Mouse (Mus musculus) lung, embryonic 14.5 days (tissue): ENCODE results near the gene Fam186a. TPM values are rescaled to one million over a fixed set of nuclear protein-coding genes. Genes with fewer than 3 reads are reported as not detected.

Experiments
- ATAC-seq: fragments of 200-750 bp; cut with Nextera tagmentation; 2 replicates; pipeline ENCODE4 v1.8.0; 2017; ENCODE audit warnings: mild to moderate bottlenecking, moderate TSS enrichment, moderate library complexity; ENCODE audit not compliant: insufficient read depth
- DNase-seq: peaks from one replicate; pipeline ENCODE4 v3.0.0-alpha.2; 2015
- H3K27ac ChIP-seq: fragments of 300-500 bp; sonication (generic); 2 replicates; pipeline ENCODE4 v1.5.1; 2014; ENCODE audit warnings: low read depth, mild to moderate bottlenecking, moderate library complexity
- H3K27me3 ChIP-seq: fragments of 300-500 bp; sonication (generic); 2 replicates; pipeline ENCODE4 v1.6.1; 2014; ENCODE audit warnings: low read length, control low read depth; ENCODE audit not compliant: insufficient read depth
- H3K36me3 ChIP-seq: fragments of 300-500 bp; sonication (generic); 2 replicates; pipeline ENCODE4 v1.6.1; 2014; ENCODE audit warnings: control low read depth; ENCODE audit not compliant: insufficient read depth
- H3K4me1 ChIP-seq: fragments of 300-500 bp; sonication (generic); 2 replicates; pipeline ENCODE4 v1.6.1; 2014; ENCODE audit warnings: antibody characterized with exemption, control low read depth; ENCODE audit not compliant: insufficient read depth
- H3K4me2 ChIP-seq: fragments of 300-500 bp; sonication (generic); 2 replicates; pipeline ENCODE4 v1.6.1; 2014; ENCODE audit warnings: mild to moderate bottlenecking
- H3K4me3 ChIP-seq: fragments of 300-500 bp; sonication (generic); 2 replicates; pipeline ENCODE4 v1.5.1; 2014; ENCODE audit warnings: low read depth, low read length
- H3K9ac ChIP-seq: fragments of 300-500 bp; sonication (generic); 2 replicates; pipeline ENCODE4 v1.6.1; 2014
- H3K9me3 ChIP-seq: fragments of 300-500 bp; sonication (generic); 2 replicates; pipeline ENCODE4 v1.6.1; 2016; ENCODE audit warnings: low read depth, low read length, control low read depth
- CTCF ChIP-seq: IDR thresholded peaks from 2 replicates; pipeline ENCODE4 v1.5.1; 2016; ENCODE audit warnings: antibody characterized with exemption, low read depth
- WGBS: fragments of 180-500 bp; shearing (Covaris S2); extraction: QIAGEN DNeasy Blood & Tissue Kit; methylation state at CpG from one replicate; pipeline ENCODE4 v1.1.7; 2014; 5-methylcytosine and 5-hydroxymethylcytosine counted together
- polyA plus RNA-seq: library from polyadenylated mRNA; unstranded; fragments of >200 nt; fragmentation: Nextera tagmentation; extraction: Ambion mirVana; gene quantifications from 2 replicates; pipeline ENCODE4 v1.2.1, GENCODE M21; 2014

The Fam186a gene
- 0.04 TPM in 1 of 2 replicates, not detected in the other for polyA plus RNA-seq

DNA sequence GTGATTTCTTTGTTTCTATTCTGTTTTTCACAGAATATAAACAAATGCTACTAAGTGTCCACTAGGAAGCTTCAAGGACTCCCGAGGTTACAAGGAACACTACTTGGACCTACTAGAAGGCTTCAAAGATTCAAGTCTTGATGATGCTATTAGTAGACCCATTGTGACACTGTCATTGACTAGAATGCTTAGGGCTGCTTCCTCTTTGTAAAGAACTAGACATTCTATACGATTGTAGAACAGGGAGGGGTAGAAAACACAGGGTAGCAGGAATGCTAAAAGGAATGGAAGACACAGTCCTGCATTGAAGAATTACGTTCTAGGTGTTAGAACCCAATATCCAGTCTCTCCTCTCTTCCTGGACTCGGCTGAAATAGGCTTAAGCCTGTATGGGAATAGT is at the start of gene Fam186a:
Gene Fam186a, minus strand, starts transcription at position 101 of the 400 bp plus-strand sequence.
- Histone ChIP-seq H3K9ac (no peak within 1 kb of the TSS), H3K4me2 (no peak within 1 kb of the TSS), H3K4me1 (no peaks in the 10 kb centered on the region), H3K4me3 (no peak within 1 kb of the TSS), H3K9me3 (no peaks in the 10 kb centered on the region), H3K36me3 (no peaks in the 10 kb centered on the region), H3K27ac (no peak within 1 kb of the TSS), H3K27me3 (no peaks in the 10 kb centered on the region)
- WGBS: 79% methylated on average over 4 of the region's 4 CpGs
- ATAC-seq (no peak), DNase-seq (no peak)
- no peak for TF ChIP-seq CTCF

DNA sequence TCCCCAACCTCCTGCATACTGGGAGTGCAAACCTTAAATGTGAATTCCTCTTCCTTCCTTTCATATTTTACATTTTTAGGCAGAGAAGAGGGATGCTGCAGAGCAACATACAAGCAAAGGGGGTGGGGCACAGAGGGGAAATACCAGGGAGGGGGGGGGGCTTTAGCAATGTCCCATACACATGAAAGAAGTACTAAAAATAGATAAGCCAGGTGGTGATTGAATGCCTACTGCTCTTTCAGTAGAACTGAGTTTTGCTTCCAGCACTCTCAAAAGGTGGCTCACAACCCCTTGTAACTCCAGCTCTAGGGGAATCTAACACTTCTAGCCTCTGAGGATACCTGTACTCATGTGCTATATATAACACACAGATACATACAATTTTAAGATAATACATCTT is 39.3 kb upstream of the Fam186a start:
- no peaks in the 10 kb centered on the region for H3K4me1 ChIP-seq
- H3K9ac ChIP-seq: no peak overlapping the region
- H3K9me3 ChIP-seq: no peaks in the 10 kb centered on the region
- no peak for DNase-seq
- H3K4me2 ChIP-seq: no peak overlapping the region
- no peak overlapping the region for H3K27ac ChIP-seq
- H3K4me3 ChIP-seq: no peak overlapping the region
- ATAC-seq: no peak
- H3K27me3 ChIP-seq: no peaks in the 10 kb centered on the region
- H3K36me3 ChIP-seq: peaks cover 88% of the 10 kb centered on the region
- TF ChIP-seq CTCF: no peak

DNA sequence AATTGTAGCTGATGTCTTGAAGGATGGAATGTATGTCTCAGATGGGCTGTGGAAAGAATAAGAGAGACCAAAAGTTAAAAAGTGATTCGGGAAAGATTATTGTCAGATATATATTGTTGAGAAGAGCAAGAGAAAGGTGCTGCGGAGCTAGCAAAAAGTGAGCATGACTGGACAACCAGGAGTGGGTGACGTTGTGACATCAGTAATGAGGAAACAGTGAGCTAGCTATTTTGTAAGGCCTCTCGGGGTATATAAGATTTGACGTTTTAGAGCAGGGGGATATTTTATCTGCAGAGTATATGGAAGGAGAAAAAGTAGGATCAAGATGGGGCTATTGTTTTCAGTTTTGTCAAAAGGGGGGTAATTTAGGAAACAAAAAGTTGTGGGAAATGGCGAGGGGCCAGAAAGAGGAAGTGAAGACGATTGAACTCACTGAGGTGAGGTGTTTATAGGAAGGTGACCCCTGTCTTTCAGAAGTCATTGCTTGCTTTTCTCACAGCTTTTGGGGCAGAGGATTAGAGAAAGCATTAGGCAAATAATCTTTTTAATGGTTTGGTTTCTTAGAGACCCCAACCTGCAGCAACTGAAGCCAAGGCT is 37.9 kb upstream of the Fam186a start:
- peaks cover 85% of the 10 kb centered on the region for H3K36me3 ChIP-seq

DNA sequence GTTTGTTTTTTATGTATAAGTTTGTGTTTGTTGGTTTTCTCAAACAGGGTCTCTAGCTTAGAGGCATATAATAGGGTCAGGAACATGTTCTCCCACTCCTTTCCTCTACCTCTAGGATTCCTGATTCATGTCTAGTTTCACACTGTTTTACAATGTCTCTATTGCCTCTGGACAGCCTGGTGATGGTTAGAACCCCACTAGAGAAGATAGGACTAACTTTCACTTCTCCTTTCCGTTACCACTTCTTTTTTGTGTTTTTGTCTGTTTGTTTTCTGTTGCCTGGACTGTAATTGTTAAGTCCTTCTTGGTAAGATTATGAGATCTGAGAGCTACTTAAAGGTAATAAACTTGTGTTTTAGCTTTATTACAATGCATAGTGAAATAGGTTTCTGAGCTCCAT is 32.5 kb upstream of the Fam186a start:
- Histone ChIP-seq H3K27me3 (no peaks in the 10 kb centered on the region), H3K4me1 (no peaks in the 10 kb centered on the region), H3K27ac (no peak overlapping the region), H3K9me3 (no peaks in the 10 kb centered on the region), H3K4me2 (no peak overlapping the region), H3K9ac (no peak overlapping the region), H3K36me3 (peaks cover 78% of the 10 kb centered on the region), H3K4me3 (no peak overlapping the region)
- 85% methylated on average over 1 of the region's 1 CpGs for WGBS
- TF ChIP-seq CTCF: no peak
- ATAC-seq (no peak), DNase-seq (no peak)

More for the DNA sequence above, 37.9 kb upstream of the Fam186a start:
- H3K27me3 ChIP-seq: no peaks in the 10 kb centered on the region
- WGBS: 79% methylated on average over 7 of the region's 7 CpGs
- no peak overlapping the region for H3K9ac ChIP-seq
- no peak overlapping the region for H3K4me2 ChIP-seq
- DNase-seq (no peak), ATAC-seq (no peak)
- no peak for TF ChIP-seq CTCF
- H3K27ac ChIP-seq: no peak overlapping the region
- no peaks in the 10 kb centered on the region for H3K9me3 ChIP-seq
- H3K4me3 ChIP-seq: no peak overlapping the region
- H3K4me1 ChIP-seq: no peaks in the 10 kb centered on the region

DNA sequence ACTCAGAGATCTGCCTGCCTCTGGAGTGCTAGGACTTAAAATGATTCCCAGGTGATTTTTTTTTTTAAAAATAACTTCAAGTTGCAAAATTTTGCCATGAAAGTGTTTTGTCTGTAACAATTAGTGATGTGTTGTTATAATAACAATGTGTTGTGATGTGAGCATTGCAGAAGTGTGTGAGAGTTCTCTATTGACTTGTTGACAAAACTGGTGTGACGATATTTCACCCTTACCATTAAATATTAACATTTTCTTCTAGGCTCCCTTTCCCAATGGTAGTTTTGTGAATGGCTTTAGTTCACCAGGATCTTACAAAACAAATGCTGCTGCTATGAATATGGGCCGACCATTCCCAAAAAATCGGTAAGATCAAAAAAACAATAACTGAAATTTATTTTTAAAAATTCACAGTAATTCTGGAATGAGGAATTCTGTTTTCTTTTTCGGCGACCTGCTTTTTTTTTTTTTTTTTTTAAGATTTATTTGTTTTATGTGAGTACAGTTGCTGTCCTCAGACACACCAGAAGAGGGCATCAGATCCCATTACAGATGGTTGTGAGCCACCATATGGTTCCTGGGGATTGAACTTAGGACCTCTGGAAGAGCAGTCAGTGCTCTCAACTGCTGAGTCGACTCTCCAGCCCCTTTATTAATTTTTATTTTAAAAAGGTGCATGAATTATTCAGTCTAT is 30.4 kb upstream of the Fam186a start:
- no peak for TF ChIP-seq CTCF
- Histone ChIP-seq H3K27ac (no peak overlapping the region), H3K4me2 (no peak overlapping the region), H3K9me3 (no peaks in the 10 kb centered on the region), H3K9ac (no peak overlapping the region), H3K27me3 (no peaks in the 10 kb centered on the region), H3K4me3 (no peak overlapping the region), H3K36me3 (peaks cover 74% of the 10 kb centered on the region), H3K4me1 (no peaks in the 10 kb centered on the region)
- ATAC-seq (no peak), DNase-seq (no peak)
- 86% methylated on average over 6 of the region's 6 CpGs for WGBS

DNA sequence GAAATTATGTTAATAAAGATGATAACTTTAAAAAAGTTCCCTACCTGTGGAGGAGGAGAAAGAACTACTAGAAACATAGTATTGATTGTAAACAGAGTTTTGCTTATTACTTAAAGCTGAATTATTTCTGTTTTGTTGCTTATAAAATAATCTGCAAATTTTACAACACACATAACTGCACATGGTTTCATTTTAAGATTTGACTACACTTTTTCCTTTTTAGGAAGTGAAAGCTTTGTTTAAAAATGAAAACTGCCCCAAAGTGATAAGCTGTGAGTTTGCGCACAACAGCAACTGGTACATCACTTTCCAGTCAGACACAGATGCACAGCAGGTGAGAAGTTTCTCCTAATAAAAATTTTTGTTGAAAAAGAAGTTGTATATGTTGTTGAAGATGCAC is 26.2 kb upstream of the Fam186a start:
- Histone ChIP-seq H3K4me3 (no peak overlapping the region), H3K36me3 (peaks cover 70% of the 10 kb centered on the region), H3K9me3 (no peaks in the 10 kb centered on the region), H3K4me2 (no peak overlapping the region), H3K9ac (no peak overlapping the region), H3K27ac (no peak overlapping the region), H3K4me1 (no peaks in the 10 kb centered on the region), H3K27me3 (no peaks in the 10 kb centered on the region)
- ATAC-seq: no peak
- DNase-seq: no peak
- TF ChIP-seq CTCF: no peak
- WGBS: 94% methylated on average over 1 of the region's 1 CpGs

DNA sequence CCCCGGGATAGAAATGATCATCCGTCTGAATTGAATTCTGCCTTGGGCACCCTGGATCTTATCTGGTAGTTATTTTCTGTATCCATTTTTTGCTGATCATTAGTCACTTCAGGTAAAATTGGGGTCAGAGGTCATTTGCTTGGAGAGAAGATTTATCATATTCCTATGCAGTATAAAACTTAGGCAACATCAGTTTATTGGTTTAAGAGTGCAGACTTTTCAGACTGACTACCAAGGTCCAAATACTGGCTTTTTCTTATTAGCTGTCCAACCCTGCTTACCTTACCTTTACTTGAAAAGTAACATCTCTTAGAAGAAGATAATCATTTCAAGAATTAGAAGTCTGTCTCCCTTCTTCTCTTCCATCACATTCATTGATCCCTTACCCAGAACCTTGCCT is 12.9 kb upstream of the Fam186a start:
- WGBS: 84% methylated on average over 2 of the region's 2 CpGs
- Histone ChIP-seq H3K9me3 (no peaks in the 10 kb centered on the region), H3K4me3 (no peak overlapping the region), H3K9ac (no peak overlapping the region), H3K27me3 (no peaks in the 10 kb centered on the region), H3K27ac (no peak overlapping the region), H3K4me2 (no peak overlapping the region), H3K36me3 (no peaks in the 10 kb centered on the region), H3K4me1 (no peaks in the 10 kb centered on the region)
- DNase-seq (no peak), ATAC-seq (no peak)
- no peak for TF ChIP-seq CTCF
